Mouse (Mus musculus): ENCODE results near the gene Cacnb3.

Gene Cacnb3

DNA sequence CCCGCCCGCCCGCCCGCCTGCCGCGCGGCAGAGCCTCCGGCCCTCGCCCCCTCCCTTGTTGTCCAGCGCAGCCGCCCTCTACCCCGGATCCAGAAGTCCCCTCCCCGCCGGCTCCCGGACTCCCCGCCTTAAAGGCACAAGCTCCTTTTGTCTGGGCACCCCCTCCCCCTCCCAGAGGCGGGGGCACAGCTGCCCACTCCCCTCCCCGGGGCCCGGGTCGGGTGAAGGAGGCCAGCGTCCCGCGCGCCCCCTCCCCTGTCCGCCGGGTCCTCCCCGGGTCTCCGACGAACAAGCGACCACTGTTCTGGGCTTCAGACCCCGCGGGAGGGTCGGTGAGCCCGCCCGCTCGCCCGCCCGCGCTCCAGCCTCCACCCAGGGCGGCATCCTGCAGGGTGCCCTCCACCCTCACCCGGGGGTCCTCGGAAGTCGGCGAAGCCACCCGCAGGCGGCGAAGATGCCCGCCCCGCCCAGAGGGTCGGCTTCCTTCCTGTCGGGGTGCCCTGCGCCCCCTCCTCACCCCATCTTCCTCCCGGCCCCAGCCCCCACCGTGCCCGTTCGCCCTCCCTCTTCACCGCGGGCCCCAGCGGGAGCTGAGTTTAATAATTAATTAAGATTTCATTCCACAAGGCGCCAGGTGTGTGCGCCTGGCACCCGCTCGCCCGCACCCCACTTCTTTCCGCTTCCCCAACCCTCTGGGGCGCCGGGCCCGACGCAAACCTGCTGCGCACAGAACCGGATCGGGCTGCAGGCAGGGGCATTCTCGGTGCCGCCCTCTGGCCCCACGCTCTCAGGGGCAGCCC lies 21.1 kb upstream of the Cacnb3 start, which contains the start of gene Adcy6:
Adcy6 (minus strand) TSS at position 746 of the 800 bp plus-strand sequence.
- in situ Hi-C loops (cut with MseI, MboI), result no loop called here

GRCm38 (mm10) chr15:98610131-98610633 lies 20.5 kb upstream of the Cacnb3 start:
- in situ Hi-C loops (cut with MseI, MboI), result no loop called here

GRCm38 (mm10) chr15:98612229-98612628 lies 18.4 kb upstream of the Cacnb3 start:
- in situ Hi-C loops (cut with MseI, MboI), result no loop called here

DNA sequence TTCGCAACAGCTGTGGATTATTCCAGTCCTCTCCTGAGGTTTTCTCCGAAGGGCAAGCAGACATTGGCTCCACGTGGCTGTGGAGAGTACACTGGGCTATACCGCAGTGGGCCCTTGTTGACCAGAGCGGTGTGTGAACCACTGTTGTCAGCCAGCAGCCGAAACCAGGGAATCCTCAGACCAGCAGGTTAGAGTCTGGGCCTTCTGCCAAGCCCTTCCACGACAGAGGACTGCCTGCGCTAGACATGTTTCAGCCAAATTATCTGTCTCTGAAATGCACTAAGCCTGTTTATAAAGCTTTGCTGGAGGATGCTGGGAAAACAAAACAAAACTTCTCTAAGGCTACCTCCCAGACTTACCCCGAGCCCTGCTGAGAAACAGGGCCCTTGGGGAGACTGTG lies 16.1 kb upstream of the Cacnb3 start:
- in situ Hi-C loops (cut with MseI, MboI), result no loop called here

- in situ Hi-C loops (cut with MseI, MboI), result loop anchor here (5.0 kb wide), 2 partner anchors 33 to 38 kb away; no protein-coding TSS in a partner anchor
Observed at GRCm38 (mm10) chr15:98614971-98615370, 15.7 kb upstream of the Cacnb3 start.

GRCm38 (mm10) chr15:98615751-98616150 lies 14.9 kb upstream of the Cacnb3 start:
- in situ Hi-C loops (cut with MseI, MboI), result loop anchor here (5.0 kb wide), 2 partner anchors 33 to 38 kb away; no protein-coding TSS in a partner anchor

DNA sequence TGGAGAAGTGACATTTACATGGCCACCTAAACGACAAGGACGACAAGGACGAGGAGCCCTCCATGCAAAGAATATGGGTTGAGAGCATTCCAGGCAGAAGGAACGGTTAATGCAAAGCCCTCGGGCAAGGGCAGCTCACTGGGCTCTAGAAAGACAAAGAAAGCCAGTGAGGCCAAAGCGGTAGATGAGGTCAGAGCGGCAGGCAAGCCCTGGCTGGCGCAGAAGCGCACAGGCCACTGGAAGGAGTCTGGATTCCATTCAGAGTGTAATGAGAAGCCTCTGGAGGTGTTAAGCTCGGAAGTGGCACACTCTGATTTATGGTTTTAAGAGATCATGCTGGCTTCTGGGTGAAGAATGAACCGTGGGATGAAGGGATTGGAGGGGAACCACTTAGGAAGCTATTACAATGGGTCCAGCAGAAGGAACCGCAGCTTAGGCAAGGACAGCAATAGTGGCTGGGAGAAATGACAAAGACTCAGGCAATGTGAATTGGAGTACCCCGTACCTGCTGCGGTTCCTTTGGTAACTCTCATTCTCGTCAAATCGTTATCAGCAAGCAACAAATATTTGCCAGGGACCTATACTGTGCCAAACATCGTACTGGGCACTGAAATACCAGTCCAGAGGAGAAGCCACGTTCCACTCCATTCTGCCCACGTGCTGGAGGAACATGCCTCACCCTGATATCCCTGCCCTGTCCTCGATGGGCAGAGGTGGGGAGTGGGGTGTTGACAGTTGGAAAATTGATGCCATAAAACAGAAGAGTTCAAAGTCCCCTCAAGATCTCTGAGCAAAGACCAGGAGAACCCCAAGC lies 14.1 kb upstream of the Cacnb3 start:
- in situ Hi-C loops (cut with MseI, MboI), result loop anchor here (5.0 kb wide), 2 partner anchors 34 to 39 kb away; no protein-coding TSS in a partner anchor

DNA sequence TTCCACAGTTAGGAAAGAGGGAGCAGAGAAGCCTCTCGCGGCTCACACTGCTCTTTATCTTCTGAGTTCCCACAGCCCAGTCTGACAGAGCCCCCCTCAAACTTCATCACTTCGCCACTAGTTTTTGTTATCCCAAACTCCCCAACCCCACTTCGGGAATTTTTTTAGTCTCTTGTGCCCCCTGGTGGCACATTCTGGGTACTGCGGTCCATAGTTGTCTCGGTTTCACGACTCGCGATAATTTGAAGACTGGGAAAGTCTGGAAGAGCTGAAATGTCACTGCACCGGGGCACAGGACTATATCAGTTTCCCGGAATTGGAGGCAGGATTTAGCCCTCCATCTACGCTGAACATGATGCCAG lies 13.5 kb upstream of the Cacnb3 start:
- in situ Hi-C loops (cut with MseI, MboI), result loop anchor here (5.0 kb wide), 2 partner anchors 35 to 40 kb away; no protein-coding TSS in a partner anchor

- in situ Hi-C loops (cut with MseI, MboI), result no loop called here
Observed at GRCm38 (mm10) chr15:98622199-98622598, 8.4 kb upstream of the Cacnb3 start.

- in situ Hi-C loops (cut with MseI, MboI), result no loop called here
Observed at GRCm38 (mm10) chr15:98622721-98623120, 7.9 kb upstream of the Cacnb3 start.

DNA sequence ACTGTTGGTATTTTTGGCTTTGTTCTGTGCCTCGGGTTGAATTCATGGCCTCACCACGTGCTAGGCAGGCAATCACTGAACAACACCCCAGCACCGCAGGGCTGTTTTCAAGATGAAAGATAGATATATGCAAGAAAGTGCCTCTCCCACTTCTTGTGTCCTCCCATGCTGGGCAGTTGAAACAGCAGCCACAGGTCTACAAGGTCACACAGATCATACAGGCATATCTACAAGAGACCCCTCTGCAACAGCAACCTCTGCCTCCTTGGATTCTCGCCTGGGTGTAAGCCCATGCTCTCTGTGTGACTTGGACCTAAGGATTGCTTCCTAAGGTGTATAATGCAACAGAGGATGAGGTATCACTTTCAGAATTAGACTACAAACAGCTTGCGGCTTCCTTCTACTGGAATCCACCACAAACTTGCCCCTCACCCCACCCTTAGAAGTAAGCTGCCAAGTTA lies 7.2 kb upstream of the Cacnb3 start:
- in situ Hi-C loops (cut with MseI, MboI), result no loop called here

DNA sequence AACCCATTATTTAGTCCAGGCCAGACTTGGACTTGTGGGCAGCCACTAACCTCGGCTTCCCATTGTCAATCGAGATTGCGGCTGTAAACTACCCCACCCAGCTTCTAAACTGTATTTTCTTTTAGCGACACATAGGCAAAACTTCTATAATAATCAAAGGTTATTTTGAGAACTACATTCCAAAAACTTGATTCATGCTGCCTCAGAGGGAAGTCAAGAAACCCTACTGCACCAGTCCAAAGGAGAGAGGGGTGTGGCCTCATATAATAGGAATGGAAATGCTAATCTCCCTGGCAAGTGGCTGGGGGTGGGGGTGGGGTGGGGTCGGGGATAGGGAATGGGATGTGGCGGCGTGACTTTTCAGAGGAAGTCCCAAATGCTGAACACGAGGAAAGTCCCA lies 4.6 kb upstream of the Cacnb3 start:
- in situ Hi-C loops (cut with MseI, MboI), result no loop called here

GRCm38 (mm10) chr15:98626487-98627212 lies 4.0 kb upstream of the Cacnb3 start:
- in situ Hi-C loops (cut with MseI, MboI), result no loop called here

- in situ Hi-C loops (cut with MseI, MboI), result no loop called here
Observed at GRCm38 (mm10) chr15:98628589-98629254, 1.9 kb upstream of the Cacnb3 start.

DNA sequence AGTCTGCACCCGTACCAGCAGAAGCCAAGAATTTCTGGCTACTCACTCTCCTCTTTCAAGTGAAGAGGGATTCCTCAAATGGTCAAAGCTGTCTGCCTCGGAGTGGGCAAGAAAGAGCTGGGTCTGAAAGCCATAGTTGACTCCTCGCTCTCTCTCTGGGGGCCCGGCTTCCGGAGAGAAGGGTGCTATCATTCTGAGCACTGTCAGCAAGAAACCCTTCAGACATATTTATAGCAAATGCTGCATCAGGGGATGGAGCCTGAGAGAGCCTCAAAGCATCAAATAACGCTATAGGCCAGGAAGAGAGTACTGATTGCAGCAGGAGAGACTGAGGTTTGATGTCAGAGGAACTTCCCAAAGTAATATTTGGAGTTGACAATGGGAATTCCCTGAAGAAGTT lies 1.2 kb upstream of the Cacnb3 start:
- in situ Hi-C loops (cut with MseI, MboI), result no loop called here

DNA sequence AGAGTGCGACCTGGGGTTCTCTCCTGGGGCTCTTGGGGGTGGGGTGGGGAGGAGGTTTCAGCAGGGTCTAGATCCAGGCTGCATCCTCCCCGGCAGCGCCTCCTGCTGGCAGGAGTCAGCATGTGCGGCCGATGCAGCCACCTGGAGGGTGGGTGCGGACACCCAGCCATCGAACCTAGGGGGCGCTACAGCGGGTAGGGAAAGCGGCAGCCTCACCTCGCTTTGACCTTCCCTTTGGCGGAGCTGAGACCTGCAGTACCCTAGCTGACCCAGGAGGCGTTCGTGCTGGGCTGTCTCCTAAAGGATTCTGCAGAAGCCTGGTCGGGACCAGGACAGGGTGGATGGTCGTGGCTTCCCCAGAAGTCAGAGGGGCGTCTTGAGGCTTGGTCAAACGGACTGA lies 853 bp downstream of the Cacnb3 start:
- in situ Hi-C loops (cut with MseI, MboI), result no loop called here

- in situ Hi-C loops (cut with MseI, MboI), result no loop called here
Observed at GRCm38 (mm10) chr15:98632107-98632744, 1.6 kb downstream of the Cacnb3 start.

DNA sequence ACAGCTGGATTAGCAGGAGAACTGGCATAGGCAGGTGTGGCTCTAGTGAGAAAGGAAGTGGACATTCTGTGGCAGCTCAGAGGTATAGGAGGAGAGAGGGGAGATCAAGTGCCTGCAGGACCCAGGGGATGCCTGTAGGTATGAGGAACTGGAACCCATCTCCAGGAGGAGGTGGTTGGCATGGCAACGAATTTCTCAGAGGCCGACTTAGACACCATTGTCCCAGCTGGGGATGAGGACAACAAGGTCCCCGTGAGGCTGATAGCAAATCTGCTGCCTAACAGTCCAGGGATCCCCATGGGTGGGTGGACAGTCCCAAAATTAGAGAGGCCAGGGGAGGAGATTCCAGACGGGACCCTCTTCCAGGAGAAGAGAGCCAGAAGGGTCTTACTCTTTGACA lies 2.3 kb downstream of the Cacnb3 start:
- in situ Hi-C loops (cut with MseI, MboI), result no loop called here

GRCm38 (mm10) chr15:98633822-98634470 lies 3.3 kb downstream of the Cacnb3 start:
- in situ Hi-C loops (cut with MseI, MboI), result no loop called here

GRCm38 (mm10) chr15:98634541-98635081 lies 4.0 kb downstream of the Cacnb3 start:
- in situ Hi-C loops (cut with MseI, MboI), result no loop called here
